Mouse (Mus musculus) lung, postnatal 0 days (tissue): ENCODE data around the gene Icam2. TPM values are rescaled to one million over a fixed set of nuclear protein-coding genes. Genes with fewer than 3 reads are reported as not detected.

Experiments
- ATAC-seq: fragments of 200-750 bp; cut with Nextera tagmentation; 2 replicates; pipeline ENCODE4 v1.8.0; 2017; ENCODE audit warnings: moderate library complexity
- DNase-seq: peaks from one replicate; pipeline ENCODE4 v3.0.0-alpha.2; 2016; ENCODE audit warnings: low spot score
- H3K27ac ChIP-seq: fragments of 300-500 bp; sonication (generic); 2 replicates; pipeline ENCODE4 v1.5.1; 2014; ENCODE audit warnings: antibody characterized with exemption, mild to moderate bottlenecking, low read length, mixed read lengths
- H3K27me3 ChIP-seq: fragments of 300-500 bp; sonication (generic); replicated peaks from 2 replicates; pipeline ENCODE4 v1.6.1; 2014; ENCODE audit warnings: low read length, mixed read lengths; ENCODE audit not compliant: insufficient read depth
- H3K36me3 ChIP-seq: fragments of 300-500 bp; sonication (generic); 2 replicates; pipeline ENCODE4 v1.6.1; 2014; ENCODE audit warnings: low read length, mixed read lengths; ENCODE audit not compliant: insufficient read depth
- H3K4me1 ChIP-seq: fragments of 300-500 bp; sonication (generic); 2 replicates; pipeline ENCODE4 v1.6.1; 2014; ENCODE audit warnings: antibody characterized with exemption, low read depth, low read length, mixed read lengths; ENCODE audit not compliant: insufficient read depth
- H3K4me2 ChIP-seq: fragments of 300-500 bp; sonication (generic); replicated peaks from 2 replicates; pipeline ENCODE4 v1.6.1; 2014; ENCODE audit warnings: low read depth, mild to moderate bottlenecking, low read length, moderate library complexity, mixed read lengths
- H3K4me3 ChIP-seq: fragments of 300-500 bp; sonication (generic); 2 replicates; pipeline ENCODE4 v1.5.1; 2014; ENCODE audit warnings: low read depth, low read length
- H3K9ac ChIP-seq: fragments of 300-500 bp; sonication (generic); replicated peaks from 2 replicates; pipeline ENCODE4 v1.6.1; 2014; ENCODE audit warnings: low read depth, mild to moderate bottlenecking
- H3K9me3 ChIP-seq: fragments of 300-500 bp; sonication (generic); 2 replicates; pipeline ENCODE4 v1.6.1; 2016; ENCODE audit warnings: low read length, mixed read lengths
- CTCF ChIP-seq: IDR thresholded peaks from 2 replicates; pipeline ENCODE4 v1.5.1; 2016; ENCODE audit warnings: antibody characterized with exemption, mild to moderate bottlenecking
- EP300 ChIP-seq: IDR thresholded peaks from 2 replicates; pipeline ENCODE4 v1.6.1; 2016; ENCODE audit warnings: antibody characterized with exemption, mild to moderate bottlenecking, control low read depth
- WGBS: fragments of 180-500 bp; shearing (Covaris S2); extraction: QIAGEN DNeasy Blood & Tissue Kit; methylation state at CpG from one replicate; pipeline ENCODE4 v1.1.7; 2014; 5-methylcytosine and 5-hydroxymethylcytosine counted together
- polyA plus RNA-seq: library from polyadenylated mRNA; unstranded; fragments of >200 nt; fragmentation: Nextera tagmentation; extraction: Ambion mirVana; gene quantifications from 2 replicates; pipeline ENCODE4 v1.2.1, GENCODE M21; 2015

The Icam2 gene
- polyA plus RNA-seq, 1 experiment from 2014 or later: 329 TPM

GRCm38 (mm10) chr11:106374559-106374958, 13.3 kb downstream of the Icam2 start:
- TF ChIP-seq EP300 (no peak), CTCF (no peak)
- Histone ChIP-seq H3K4me3 (no peak overlapping the region), H3K36me3 (no peaks in the 10 kb centered on the region; the same call in 1 of the 2 replicates), H3K4me1 (0 out of 2 replicates have a peak, but pooled peaks cover 3% of the 10 kb centered on the region), H3K4me2 (no peak overlapping the region), H3K9ac (0 out of 2 replicates have a peak overlapping the region, but pooled peaks have one; percentile 8), H3K27ac (peak overlapping the region; percentile 5; the same call in 1 of the 2 replicates), H3K9me3 (no peaks in the 10 kb centered on the region), H3K27me3 (no peaks in the 10 kb centered on the region)
- DNase-seq (peak; percentile 54), ATAC-seq (peak; percentile 83)
- WGBS: 24% methylated on average over 9 of the region's 9 CpGs

- no peak for TF ChIP-seq EP300
- ATAC-seq (peak; percentile 49), DNase-seq (no peak)
- 0 out of 2 replicates have a peak, but pooled peaks cover 3% of the 10 kb centered on the region for H3K4me1 ChIP-seq
- no peak overlapping the region for H3K4me3 ChIP-seq
- 22% methylated on average over 11 of the region's 11 CpGs for WGBS
- no peak overlapping the region for H3K4me2 ChIP-seq
- no peaks in the 10 kb centered on the region for H3K27me3 ChIP-seq
- 0 out of 2 replicates have a peak overlapping the region, but pooled peaks have one; percentile 8 for H3K9ac ChIP-seq
- H3K9me3 ChIP-seq: no peaks in the 10 kb centered on the region
- no peaks in the 10 kb centered on the region; the same call in 1 of the 2 replicates for H3K36me3 ChIP-seq
- H3K27ac ChIP-seq: no peak overlapping the region
Measured at GRCm38 (mm10) chr11:106373998-106374397, 13.9 kb downstream of the Icam2 start.

- Histone ChIP-seq H3K27me3 (no peaks in the 10 kb centered on the region), H3K9me3 (no peaks in the 10 kb centered on the region), H3K4me1 (peaks cover 13% of the 10 kb centered on the region), H3K27ac (no peak overlapping the region), H3K9ac (no peak overlapping the region), H3K36me3 (no peaks in the 10 kb centered on the region), H3K4me3 (no peak overlapping the region), H3K4me2 (no peak overlapping the region)
- DNase-seq (peak; percentile 87), ATAC-seq (peak; percentile 59)
- 5% methylated on average over 3 of the region's 3 CpGs for WGBS
- TF ChIP-seq EP300 (no peak), CTCF (peak; percentile 96)
Measured at GRCm38 (mm10) chr11:106366316-106366715, 21.6 kb downstream of the Icam2 start.

- Histone ChIP-seq H3K36me3 (no peaks in the 10 kb centered on the region), H3K9me3 (no peaks in the 10 kb centered on the region), H3K9ac (no peak within 1 kb of the TSS), H3K27ac (peak within 1 kb of the TSS; percentile 54), H3K4me1 (peaks cover 13% of the 10 kb centered on the region), H3K4me3 (no peak within 1 kb of the TSS), H3K27me3 (no peaks in the 10 kb centered on the region), H3K4me2 (peak within 1 kb of the TSS; percentile 28; the same call in 1 of the 2 replicates)
- no peak for TF ChIP-seq CTCF
- ATAC-seq (no peak), DNase-seq (no peak)
- 48% methylated on average over 10 of the region's 10 CpGs for WGBS
Measured at GRCm38 (mm10) chr11:106365366-106365765, 22.5 kb downstream of the Icam2 start, which contains the start of gene Prr29. Gene Prr29, plus strand, starts transcription at chr11:106365472.

- Histone ChIP-seq H3K4me3 (no peak overlapping the region), H3K9ac (no peak overlapping the region), H3K4me1 (peaks cover 13% of the 10 kb centered on the region), H3K27ac (peak overlapping the region; percentile 54), H3K27me3 (no peaks in the 10 kb centered on the region), H3K4me2 (peak overlapping the region; percentile 28; the same call in 1 of the 2 replicates), H3K36me3 (no peaks in the 10 kb centered on the region), H3K9me3 (no peaks in the 10 kb centered on the region)
- peak; percentile 71 for DNase-seq
- 6% methylated on average over 8 of the region's 11 CpGs for WGBS
- TF ChIP-seq EP300 (no peak), CTCF (no peak)
- ATAC-seq: peak; percentile 81
Measured at GRCm38 (mm10) chr11:106364712-106365111, 23.2 kb downstream of the Icam2 start.

- Histone ChIP-seq H3K27ac (no peak overlapping the region), H3K27me3 (no peaks in the 10 kb centered on the region), H3K4me2 (no peak overlapping the region), H3K9ac (no peak overlapping the region), H3K36me3 (no peaks in the 10 kb centered on the region), H3K4me1 (no peaks in the 10 kb centered on the region), H3K9me3 (no peaks in the 10 kb centered on the region), H3K4me3 (no peak overlapping the region)
- TF ChIP-seq EP300: no peak
- TF ChIP-seq CTCF: peak; percentile 58
- 32% methylated on average over 5 of the region's 5 CpGs for WGBS
- no peak for DNase-seq
- ATAC-seq: no peak
Measured at GRCm38 (mm10) chr11:106359350-106359749, 28.5 kb downstream of the Icam2 start.
